Mouse (Mus musculus): ENCODE data around the gene Acap2.

GRCm38 (mm10) chr16:31249401-31249800 lies 48.4 kb upstream of the Acap2 start:
- TF ChIP-seq MAX (IDR thresholded peaks at IDR 0.05) (no peak), CTCF (IDR thresholded peaks at IDR 0.05; ENCODE audit: control insufficient read depth, insufficient read depth, insufficient read length) (no peak), USF1 (IDR thresholded peaks at IDR 0.05; ENCODE audit: low read depth) (no peak), MYOD1 (IDR thresholded peaks at IDR 0.05; ENCODE audit: control insufficient read depth, insufficient read length, low read depth) (no peak), FOSL1 (IDR thresholded peaks at IDR 0.05; ENCODE audit: insufficient read depth, low read length, poor library complexity, severe bottlenecking) (no peak), MYOG (IDR thresholded peaks at IDR 0.05; ENCODE audit: control insufficient read depth, extremely low read depth, insufficient read length) (no peak), CEBPB (IDR thresholded peaks at IDR 0.05; ENCODE audit: low read depth) (no peak)

Data from C2C12 (cell line).